In genomic region chr1:166001121-166001903, GRCm38 (mm10) we compare ENCODE assay signal across 8 mouse cellular contexts. TPM values are rescaled to one million over a fixed set of nuclear protein-coding genes. Genes with fewer than 3 reads are reported as not detected.
DNase-seq lines count a peak whose midpoint lies in the region; ATAC-seq lines count a peak whose summit lies in the region.

No protein-coding gene starts in this region.

- ATAC-seq in embryonic facial prominence, embryonic 14.5 days (ENCODE audit: low read depth): peak; percentile 1
- peak; percentile 7; the same call in 1 of the 2 replicates for ATAC-seq in kidney, embryonic 14.5 days (ENCODE audit: low FRiP score, low TSS enrichment)
- peak; percentile 3; the same call in 1 of the 2 replicates for ATAC-seq in liver, embryonic 12.5 days

- H3K9ac ChIP-seq in embryonic facial prominence, embryonic 14.5 days (ENCODE audit: low read depth, low read length): peak overlapping the region; percentile 93
- H3K9ac ChIP-seq in kidney, embryonic 14.5 days (ENCODE audit: low read depth, low read length): peak overlapping the region; percentile 95
- peak overlapping the region; percentile 96 for H3K9ac ChIP-seq in liver, embryonic 12.5 days

- H3K27me3 ChIP-seq in embryonic facial prominence, embryonic 14.5 days (replicated peaks; ENCODE audit: control insufficient read depth, insufficient read depth, low read length): no peaks in the 10 kb centered on the region
- no peaks in the 10 kb centered on the region for H3K27me3 ChIP-seq in heart, embryonic 10.5 days (ENCODE audit: insufficient read depth, poor library complexity, severe bottlenecking)
- H3K27me3 ChIP-seq in kidney, embryonic 14.5 days (ENCODE audit: control insufficient read depth, insufficient read depth, low read length): no peaks in the 10 kb centered on the region
- no peaks in the 10 kb centered on the region for H3K27me3 ChIP-seq in liver, embryonic 12.5 days (replicated peaks)
- H3K27me3 ChIP-seq in splenic B cell, adult 2 months (ENCODE audit: control insufficient read depth, insufficient read depth, low read length, poor library complexity, severe bottlenecking): no peaks in the 10 kb centered on the region

- peaks cover 10% of the 10 kb centered on the region; the same call in 1 of the 2 replicates for H3K4me1 ChIP-seq in embryonic facial prominence, embryonic 14.5 days (ENCODE audit: control insufficient read depth, insufficient read depth, low read length)
- H3K4me1 ChIP-seq in heart, embryonic 10.5 days: peaks cover 39% of the 10 kb centered on the region
- peaks cover 25% of the 10 kb centered on the region for H3K4me1 ChIP-seq in kidney, embryonic 14.5 days (ENCODE audit: control insufficient read depth, insufficient read depth, low read length)
- peaks cover 39% of the 10 kb centered on the region for H3K4me1 ChIP-seq in liver, embryonic 12.5 days

- no peaks in the 10 kb centered on the region for H3K36me3 ChIP-seq in embryonic facial prominence, embryonic 14.5 days (ENCODE audit: control insufficient read depth, insufficient read depth, low read length)
- no peaks in the 10 kb centered on the region for H3K36me3 ChIP-seq in heart, embryonic 10.5 days
- no peaks in the 10 kb centered on the region for H3K36me3 ChIP-seq in kidney, embryonic 14.5 days (ENCODE audit: control insufficient read depth, insufficient read depth, low read length)
- no peaks in the 10 kb centered on the region for H3K36me3 ChIP-seq in liver, embryonic 12.5 days
- no peaks in the 10 kb centered on the region for H3K36me3 ChIP-seq in splenic B cell, adult 2 months (ENCODE audit: control insufficient read depth, insufficient read depth, low read length, poor library complexity, severe bottlenecking)

- peak; percentile 93 for DNase-seq in A20 (ENCODE audit: low read depth, low spot score)
- peak; percentile 50 for DNase-seq in adrenal gland, postnatal 14 days
- DNase-seq in embryonic facial prominence, embryonic 14.5 days (ENCODE audit: low spot score): peak; percentile 84
- DNase-seq in heart, embryonic 10.5 days (ENCODE audit: low spot score): peak; percentile 79
- DNase-seq in naive thymus-derived CD4-positive, alpha-beta T cell, adult 2 months (ENCODE audit: low read depth): peak; percentile 67
- peak; percentile 81 for DNase-seq in splenic B cell, adult 2 months (ENCODE audit: low read depth, low spot score)

- under 1% methylated on average over 24 of the region's 48 CpGs for WGBS in embryonic facial prominence, embryonic 14.5 days
- WGBS in heart, embryonic 10.5 days: 2% methylated on average over 48 of the region's 48 CpGs
- WGBS in kidney, embryonic 14.5 days: 1% methylated on average over 37 of the region's 48 CpGs
- 3% methylated on average over 41 of the region's 48 CpGs for WGBS in liver, embryonic 12.5 days (ENCODE audit: insufficient replicate concordance)

- no peaks in the 10 kb centered on the region for H3K9me3 ChIP-seq in embryonic facial prominence, embryonic 14.5 days (ENCODE audit: control insufficient read depth, low read length)
- H3K9me3 ChIP-seq in heart, embryonic 10.5 days: no peaks in the 10 kb centered on the region
- no peaks in the 10 kb centered on the region for H3K9me3 ChIP-seq in kidney, embryonic 14.5 days (ENCODE audit: control insufficient read depth, low read length)
- no peaks in the 10 kb centered on the region for H3K9me3 ChIP-seq in liver, embryonic 12.5 days (replicated peaks)

- H3K27ac ChIP-seq in embryonic facial prominence, embryonic 14.5 days (replicated peaks; ENCODE audit: low read depth, low read length): peak overlapping the region; percentile 92
- peak overlapping the region; percentile 97 for H3K27ac ChIP-seq in heart, embryonic 10.5 days
- peak overlapping the region; percentile 87 for H3K27ac ChIP-seq in kidney, embryonic 14.5 days (ENCODE audit: low read depth, low read length)
- peak overlapping the region; percentile 92 for H3K27ac ChIP-seq in liver, embryonic 12.5 days

- peak overlapping the region; percentile 95 for H3K4me3 ChIP-seq in embryonic facial prominence, embryonic 14.5 days (ENCODE audit: low read depth, low read length)
- H3K4me3 ChIP-seq in heart, embryonic 10.5 days: peak overlapping the region; percentile 99
- H3K4me3 ChIP-seq in kidney, embryonic 14.5 days (ENCODE audit: low read length): peak overlapping the region; percentile 82
- H3K4me3 ChIP-seq in liver, embryonic 12.5 days: peak overlapping the region; percentile 96

- H3K4me2 ChIP-seq in embryonic facial prominence, embryonic 14.5 days (ENCODE audit: low read depth, low read length): peak overlapping the region; percentile 83
- H3K4me2 ChIP-seq in kidney, embryonic 14.5 days (replicated peaks; ENCODE audit: low read depth, low read length): peak overlapping the region; percentile 87
- H3K4me2 ChIP-seq in liver, embryonic 12.5 days: peak overlapping the region; percentile 99

RNA-seq across cellular contexts. Expression of gene Pou2f1, which starts 1.2 kb away (rescaled TPM):
- 15.0 and 18.8 TPM in 2 replicates for total RNA-seq in adrenal gland, postnatal 14 days (2021)
- 11.4 and 13.6 TPM in 2 replicates for polyA plus RNA-seq in embryonic facial prominence, embryonic 14.5 days (2014; fragmentation: Nextera tagmentation; extraction: Ambion mirVana)
- polyA plus RNA-seq in heart, embryonic 10.5 days (2016; fragmentation: Nextera tagmentation; extraction: Ambion mirVana): 12.9 and 18.4 TPM in 2 replicates
- polyA plus RNA-seq in kidney, embryonic 14.5 days (2014; fragmentation: Nextera tagmentation; extraction: Ambion mirVana): 25.4 and 32.6 TPM in 2 replicates
- 4.9 and 5.8 TPM in 2 replicates for polyA plus RNA-seq in liver, embryonic 12.5 days (2016; fragmentation: Nextera tagmentation; extraction: Ambion mirVana)

Comparison
In these comparisons a context has a peak if more than half of its experiments do, and no peak if none do; other contexts are left out.
1. Peak in every context shown above with its lines: DNase-seq, ATAC-seq, H3K4me3 ChIP-seq and H3K27ac ChIP-seq.